Mouse (Mus musculus): Measurements from ENCODE around the gene Olfr462. TPM values are rescaled to one million over a fixed set of nuclear protein-coding genes. Genes with fewer than 3 reads are reported as not detected.
"Not testable (repeated sequence)": the region's sequence is repeated elsewhere in the genome, so short reads cannot be mapped to it uniquely, and the experiment has no call there.

Olfr462 gene
- polyA plus RNA-seq, 1 experiment: not detected

DNA sequence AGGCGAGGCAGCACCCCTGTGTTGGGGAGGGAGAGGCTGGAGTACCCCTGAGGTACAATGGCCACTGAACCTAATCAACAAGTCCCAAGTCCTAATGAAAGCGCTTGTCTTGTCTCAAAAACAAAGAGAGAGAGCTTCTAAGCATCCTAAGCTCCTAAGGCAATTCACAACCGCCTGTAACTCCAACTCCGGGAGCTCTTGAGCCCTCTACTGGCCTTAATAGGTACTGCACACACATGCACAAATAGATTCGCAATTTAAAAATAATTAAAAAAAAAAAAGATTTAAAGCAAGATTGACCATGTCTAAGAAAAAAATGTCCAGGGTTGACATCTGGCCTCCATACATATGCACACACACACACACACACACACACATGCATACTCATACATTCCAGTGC is 8.6 kb downstream of the Olfr462 start:
- Histone ChIP-seq H3K27me3 (replicated peaks) (peaks cover 53% of the 10 kb centered on the region), H3K9me3 (no peaks in the 10 kb centered on the region), H3K4me1 (no peaks in the 10 kb centered on the region; the same call in 1 of the 2 replicates), H3K36me3 (replicated peaks; ENCODE audit: low read length) (no peaks in the 10 kb centered on the region), H3K4me3 (replicated peaks) (no peak overlapping the region)
- TF ChIP-seq FLI1 (IDR thresholded peaks at IDR 0.05; ENCODE audit: low read length): no peak
- TF ChIP-seq GATA1 (IDR thresholded peaks at IDR 0.05; ENCODE audit: borderline replicate concordance, low read length): no peak

DNA sequence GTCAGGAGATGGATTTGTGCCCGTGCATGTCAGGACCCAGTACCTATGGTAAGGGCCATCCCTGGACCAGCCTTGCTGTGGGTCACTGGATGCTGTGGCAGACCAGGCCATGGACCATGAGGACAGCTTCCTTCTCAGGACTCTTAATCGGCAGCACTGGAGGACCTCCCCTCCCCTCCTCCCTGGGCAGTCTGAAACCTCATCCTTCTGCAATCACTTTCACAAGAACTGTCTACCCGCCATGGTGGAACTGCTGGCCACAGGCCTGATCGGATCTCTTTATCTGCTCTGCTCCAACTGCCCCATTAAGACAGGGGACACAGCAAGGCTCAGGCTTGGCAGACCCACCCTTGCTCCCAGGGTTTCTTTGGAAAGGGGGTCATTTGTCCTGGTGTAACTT is 10.4 kb downstream of the Olfr462 start:
- H3K4me1 ChIP-seq: no peaks in the 10 kb centered on the region; the same call in 1 of the 2 replicates
- H3K9me3 ChIP-seq: no peaks in the 10 kb centered on the region
- TF ChIP-seq FLI1 (IDR thresholded peaks at IDR 0.05; ENCODE audit: low read length) (no peak), GATA1 (IDR thresholded peaks at IDR 0.05; ENCODE audit: borderline replicate concordance, low read length) (no peak)
- no peaks in the 10 kb centered on the region for H3K36me3 ChIP-seq (replicated peaks; ENCODE audit: low read length)
- H3K27me3 ChIP-seq (replicated peaks): peaks cover 57% of the 10 kb centered on the region
- no peak overlapping the region for H3K4me3 ChIP-seq (replicated peaks)

DNA sequence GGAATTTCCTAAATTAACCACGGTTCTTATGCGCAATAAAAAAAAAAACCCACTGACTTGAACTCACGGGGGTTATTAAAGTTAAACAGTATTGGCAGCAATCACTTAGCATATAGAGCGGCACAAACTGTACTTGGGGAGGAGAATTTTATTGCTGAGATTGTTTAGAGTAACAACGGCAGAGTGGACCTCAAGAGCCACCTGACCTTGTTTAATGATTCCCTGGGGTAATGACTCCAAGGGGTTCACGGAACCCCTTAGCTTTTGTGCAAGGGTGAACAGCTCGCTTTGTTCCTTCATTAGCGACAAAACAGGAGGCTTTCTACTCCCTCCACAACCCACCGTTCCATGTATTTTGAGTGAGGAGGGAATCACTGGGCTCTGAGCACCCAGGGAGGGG is 12.2 kb downstream of the Olfr462 start:
- H3K9me3 ChIP-seq: no peaks in the 10 kb centered on the region

DNA sequence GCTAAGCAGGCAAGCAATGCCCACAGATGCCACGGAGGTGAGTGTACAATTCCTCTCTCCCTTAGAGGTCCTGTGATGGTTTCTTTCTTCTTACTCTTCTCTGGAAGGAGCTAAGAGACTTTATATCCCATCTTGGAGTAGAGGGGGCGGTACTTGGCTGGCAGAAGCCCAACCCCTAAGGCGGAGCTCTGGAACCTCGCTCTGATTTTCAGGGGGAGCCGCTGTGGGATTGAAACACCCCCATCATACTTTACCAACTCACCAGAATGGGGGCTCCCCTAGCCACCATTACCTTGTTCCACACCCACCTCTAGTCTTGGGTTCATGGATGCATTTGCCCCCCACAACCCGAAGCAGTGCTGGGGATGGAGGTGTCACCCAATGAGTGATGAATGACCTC is 16.6 kb downstream of the Olfr462 start, which contains the start of gene Epx:
Gene Epx (minus strand): TSS at position 101 of the 400 bp plus-strand sequence.
- no peaks in the 10 kb centered on the region for H3K36me3 ChIP-seq (replicated peaks; ENCODE audit: low read length)
- no peak for TF ChIP-seq FLI1 (IDR thresholded peaks at IDR 0.05; ENCODE audit: low read length)
- TF ChIP-seq GATA1 (IDR thresholded peaks at IDR 0.05; ENCODE audit: borderline replicate concordance, low read length): no peak
- H3K9me3 ChIP-seq: no peaks in the 10 kb centered on the region
- H3K4me1 ChIP-seq: peaks cover 6% of the 10 kb centered on the region
- peak within 1 kb of the TSS; percentile 17 for H3K4me3 ChIP-seq (replicated peaks)
- peaks cover 81% of the 10 kb centered on the region for H3K27me3 ChIP-seq (replicated peaks)

More for the DNA sequence above, 12.2 kb downstream of the Olfr462 start:
- no peaks in the 10 kb centered on the region for H3K36me3 ChIP-seq (replicated peaks; ENCODE audit: low read length)
- TF ChIP-seq GATA1 (IDR thresholded peaks at IDR 0.05; ENCODE audit: borderline replicate concordance, low read length): no peak
- TF ChIP-seq FLI1 (IDR thresholded peaks at IDR 0.05; ENCODE audit: low read length): no peak
- no peaks in the 10 kb centered on the region; the same call in 1 of the 2 replicates for H3K4me1 ChIP-seq
- H3K4me3 ChIP-seq (replicated peaks): no peak overlapping the region
- peaks cover 65% of the 10 kb centered on the region for H3K27me3 ChIP-seq (replicated peaks)

DNA sequence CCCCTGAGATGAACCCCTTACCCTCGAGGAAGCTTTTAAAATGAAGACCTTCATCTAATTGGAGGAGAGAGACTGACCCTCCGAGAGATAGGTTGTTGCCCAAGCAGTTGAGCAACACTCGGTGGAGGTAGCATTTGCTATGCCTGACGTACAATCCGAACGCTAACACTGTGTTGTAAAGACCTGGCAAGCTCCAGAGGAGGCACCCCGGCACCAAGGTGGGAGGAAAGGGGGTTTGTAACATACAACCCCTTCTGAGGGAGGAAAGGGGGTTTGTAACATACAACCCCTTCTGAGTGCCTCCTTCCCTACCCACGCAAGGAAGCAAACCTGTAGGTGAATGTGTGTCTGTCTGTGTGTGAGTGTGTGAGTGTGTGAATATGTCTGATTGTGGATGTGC is 20.3 kb downstream of the Olfr462 start:
- Histone ChIP-seq H3K4me3 (replicated peaks) (no peak overlapping the region), H3K4me1 (peaks cover 10% of the 10 kb centered on the region), H3K9me3 (no peaks in the 10 kb centered on the region), H3K27me3 (replicated peaks) (peaks cover 87% of the 10 kb centered on the region), H3K36me3 (replicated peaks; ENCODE audit: low read length) (no peaks in the 10 kb centered on the region)
- TF ChIP-seq GATA1 (IDR thresholded peaks at IDR 0.05; ENCODE audit: borderline replicate concordance, low read length): no peak
- TF ChIP-seq FLI1 (IDR thresholded peaks at IDR 0.05; ENCODE audit: low read length): no peak

DNA sequence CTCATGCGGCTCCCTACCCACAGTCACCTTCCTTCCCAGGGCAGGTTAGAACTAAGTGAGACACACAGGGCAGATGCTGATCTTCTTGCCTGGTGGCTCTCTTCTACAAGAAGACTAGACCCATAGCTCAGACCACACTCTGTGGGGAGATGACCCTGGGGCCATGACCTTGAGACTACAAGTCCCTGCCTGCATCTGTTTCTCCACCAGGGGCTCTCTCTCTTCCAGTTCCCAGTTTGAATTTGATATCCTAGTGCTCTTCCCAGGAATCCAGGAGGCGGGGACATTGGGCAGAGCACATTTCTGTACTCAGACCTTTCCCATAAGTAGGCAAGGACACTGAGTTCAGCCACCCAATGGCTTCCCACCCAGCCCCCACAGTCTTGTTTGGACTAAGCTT is 22.0 kb downstream of the Olfr462 start:
- no peaks in the 10 kb centered on the region for H3K36me3 ChIP-seq (replicated peaks; ENCODE audit: low read length)
- TF ChIP-seq GATA1 (IDR thresholded peaks at IDR 0.05; ENCODE audit: borderline replicate concordance, low read length) (no peak), FLI1 (IDR thresholded peaks at IDR 0.05; ENCODE audit: low read length) (no peak)
- H3K27me3 ChIP-seq (replicated peaks): peaks cover 73% of the 10 kb centered on the region
- H3K4me1 ChIP-seq: peaks cover 10% of the 10 kb centered on the region
- H3K9me3 ChIP-seq: no peaks in the 10 kb centered on the region
- H3K4me3 ChIP-seq (replicated peaks): no peak overlapping the region

DNA sequence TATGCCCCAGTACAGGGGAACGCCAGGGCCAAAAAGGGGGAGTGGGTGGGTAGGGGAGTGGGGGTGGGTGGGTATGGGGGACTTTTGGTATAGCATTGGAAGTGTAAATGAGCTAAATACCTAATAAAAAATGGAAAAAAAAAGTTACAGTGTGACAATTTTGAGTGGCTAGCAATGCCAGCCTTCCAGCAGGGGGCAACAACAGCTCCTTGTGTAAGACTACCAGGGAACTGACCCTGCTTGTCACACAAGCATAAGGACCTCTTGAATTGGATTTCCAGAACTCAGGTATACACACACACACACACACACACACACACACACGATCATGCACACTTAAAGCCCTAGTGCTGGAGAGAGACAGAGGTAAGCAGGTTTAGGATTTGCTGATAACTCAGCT is 25.2 kb downstream of the Olfr462 start:
- H3K4me1 ChIP-seq: peaks cover 17% of the 10 kb centered on the region
- H3K27me3 ChIP-seq (replicated peaks): peaks cover 57% of the 10 kb centered on the region
- H3K4me3 ChIP-seq (replicated peaks); H3K9me3 ChIP-seq; H3K36me3 ChIP-seq (replicated peaks; ENCODE audit: low read length): not testable (repeated sequence)

DNA sequence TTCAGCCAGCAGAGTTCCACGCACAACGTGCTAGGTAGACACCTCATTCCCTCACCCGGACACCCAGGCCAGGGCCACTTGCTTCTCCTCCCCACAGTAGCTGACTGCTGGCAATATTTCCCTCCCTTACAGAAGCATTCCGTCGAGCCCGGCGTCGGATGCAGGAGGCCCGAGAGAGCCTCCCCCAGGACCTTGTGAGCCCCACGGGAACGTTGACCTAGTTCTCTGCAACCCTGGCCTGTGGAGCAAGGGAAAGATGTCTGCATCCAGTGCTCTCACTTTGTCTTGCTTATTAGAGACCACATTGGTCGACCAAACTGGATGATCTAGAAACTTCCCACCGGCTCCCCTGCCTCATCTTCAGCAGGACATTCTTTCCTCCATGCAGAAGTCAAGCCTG is 29.3 kb downstream of the Olfr462 start:
- Histone ChIP-seq H3K4me3 (replicated peaks) (no peak overlapping the region), H3K4me1 (peaks cover 23% of the 10 kb centered on the region), H3K9me3 (no peaks in the 10 kb centered on the region; the same call in 1 of the 2 replicates), H3K27me3 (replicated peaks) (peaks cover 33% of the 10 kb centered on the region), H3K36me3 (replicated peaks; ENCODE audit: low read length) (peaks cover 31% of the 10 kb centered on the region)
- TF ChIP-seq FLI1 (IDR thresholded peaks at IDR 0.05; ENCODE audit: low read length) (no peak), GATA1 (IDR thresholded peaks at IDR 0.05; ENCODE audit: borderline replicate concordance, low read length) (no peak)

DNA sequence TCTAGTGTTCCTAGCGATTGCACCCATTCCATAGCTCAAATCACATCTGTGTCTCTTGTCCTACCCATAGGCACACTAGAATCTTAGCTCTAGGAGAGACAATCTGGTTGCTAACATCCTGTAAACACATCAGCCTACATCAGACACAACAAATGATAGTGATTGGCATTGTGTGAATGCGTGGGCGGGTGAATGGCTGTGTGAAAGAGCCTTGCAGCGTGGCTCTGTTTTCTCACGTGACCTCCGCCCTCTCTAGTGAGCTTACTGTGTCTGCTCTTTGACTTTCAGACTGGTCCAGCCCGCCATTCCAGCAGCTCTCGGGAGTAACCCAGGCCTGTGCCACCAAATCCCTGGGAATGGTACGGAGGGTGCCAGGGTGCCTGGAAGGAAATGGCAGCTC is 31.6 kb downstream of the Olfr462 start:
- Histone ChIP-seq H3K4me3 (replicated peaks) (no peak overlapping the region), H3K36me3 (replicated peaks; ENCODE audit: low read length) (peaks cover 48% of the 10 kb centered on the region), H3K4me1 (peaks cover 23% of the 10 kb centered on the region), H3K9me3 (no peaks in the 10 kb centered on the region; the same call in 1 of the 2 replicates), H3K27me3 (replicated peaks) (peaks cover 37% of the 10 kb centered on the region)
- TF ChIP-seq GATA1 (IDR thresholded peaks at IDR 0.05; ENCODE audit: borderline replicate concordance, low read length) (no peak), FLI1 (IDR thresholded peaks at IDR 0.05; ENCODE audit: low read length) (no peak)

DNA sequence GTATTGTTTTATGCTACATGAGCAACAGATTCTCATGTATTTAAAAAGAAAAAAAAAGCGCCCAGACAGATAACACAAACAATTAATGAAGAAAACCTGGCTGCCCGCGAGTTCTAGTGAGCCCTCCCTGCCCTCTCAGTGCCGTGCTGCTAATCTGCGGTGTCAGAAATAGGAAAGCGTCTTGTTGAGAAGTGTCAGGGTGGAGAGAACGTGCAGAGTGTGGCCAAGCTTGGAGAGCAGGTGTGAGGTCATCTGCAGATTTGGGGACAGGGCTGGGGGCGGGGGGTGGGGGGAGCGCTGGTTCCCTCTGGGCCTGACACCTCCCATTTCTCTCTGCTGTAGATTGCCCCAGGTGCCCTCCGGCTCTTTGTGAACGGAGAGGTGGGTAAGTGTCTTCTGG is 32.8 kb downstream of the Olfr462 start:
- no peaks in the 10 kb centered on the region for H3K9me3 ChIP-seq
- peaks cover 23% of the 10 kb centered on the region for H3K4me1 ChIP-seq
- peaks cover 33% of the 10 kb centered on the region for H3K27me3 ChIP-seq (replicated peaks)
- H3K4me3 ChIP-seq (replicated peaks): no peak overlapping the region
- TF ChIP-seq FLI1 (IDR thresholded peaks at IDR 0.05; ENCODE audit: low read length): no peak
- TF ChIP-seq GATA1 (IDR thresholded peaks at IDR 0.05; ENCODE audit: borderline replicate concordance, low read length): no peak
- peaks cover 48% of the 10 kb centered on the region for H3K36me3 ChIP-seq (replicated peaks; ENCODE audit: low read length)

DNA sequence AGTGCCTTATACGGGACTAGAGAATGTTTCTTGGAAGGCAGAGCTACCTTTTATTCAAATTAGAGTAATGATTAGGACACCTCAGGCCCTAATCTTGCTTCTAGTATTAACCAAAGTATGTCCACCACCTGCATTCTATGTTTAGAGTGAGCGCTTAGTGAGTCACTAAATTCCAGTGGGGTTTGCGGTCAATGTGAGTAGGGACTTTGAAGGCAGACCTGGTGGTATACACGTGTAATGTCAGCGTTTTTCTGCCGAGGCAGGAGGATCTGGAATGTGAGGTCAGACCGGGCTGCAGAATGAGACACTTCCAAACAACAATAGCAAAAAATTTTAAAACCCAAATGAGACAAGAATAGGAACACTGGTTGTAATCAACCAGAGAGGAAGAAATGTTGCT is 37.5 kb downstream of the Olfr462 start:
- TF ChIP-seq GATA1 (IDR thresholded peaks at IDR 0.05; ENCODE audit: borderline replicate concordance, low read length) (no peak), FLI1 (IDR thresholded peaks at IDR 0.05; ENCODE audit: low read length) (no peak)
- Histone ChIP-seq H3K36me3 (replicated peaks; ENCODE audit: low read length) (peaks cover 23% of the 10 kb centered on the region), H3K27me3 (replicated peaks) (peaks cover 18% of the 10 kb centered on the region), H3K4me3 (replicated peaks) (no peak overlapping the region), H3K9me3 (no peaks in the 10 kb centered on the region), H3K4me1 (peaks cover 16% of the 10 kb centered on the region)

All from megakaryocyte, embryonic 14.5 days (primary cell).